In genomic region chr2:18445809-18446208, GRCm38 (mm10) we compare ENCODE assay signal across 23 mouse cellular contexts. TPM values are rescaled to one million over a fixed set of nuclear protein-coding genes. Genes with fewer than 3 reads are reported as not detected.
DNase-seq lines count a peak whose midpoint lies in the region; ATAC-seq lines count a peak whose summit lies in the region.
"Had no signal": no experiment of that assay in that cellular context is flagged by ENCODE, and none has a peak within 500 bp of the region (broad histone marks: within the 10 kb centered on the region; RNA-seq: fewer than 3 reads in every experiment).

No protein-coding gene starts in this region.

- H3K4me3 ChIP-seq in forebrain, embryonic 14.5 days (ENCODE audit: low read depth, low read length): no peak overlapping the region
- no peak overlapping the region for H3K4me3 ChIP-seq in forebrain, embryonic 16.5 days (replicated peaks; ENCODE audit: low read length)
- no peak overlapping the region for H3K4me3 ChIP-seq in midbrain, embryonic 11.5 days (ENCODE audit: low read depth, low read length)
- no peak overlapping the region for H3K4me3 ChIP-seq in midbrain, embryonic 13.5 days (replicated peaks)
- H3K4me3 ChIP-seq in midbrain, embryonic 16.5 days (ENCODE audit: low read depth, low read length): no peak overlapping the region
- H3K4me3 ChIP-seq in kidney, embryonic 16.5 days (ENCODE audit: low read length): no peak overlapping the region
- H3K4me3 ChIP-seq: embryonic facial prominence, embryonic 12.5 days; heart, embryonic 10.5 days; hindbrain, embryonic 13.5 days had no signal

- no peaks in the 10 kb centered on the region for H3K9me3 ChIP-seq in forebrain, embryonic 14.5 days (replicated peaks; ENCODE audit: control insufficient read depth, low read length)
- no peaks in the 10 kb centered on the region for H3K9me3 ChIP-seq in forebrain, embryonic 16.5 days (ENCODE audit: control insufficient read depth, low read length)
- H3K9me3 ChIP-seq in midbrain, embryonic 11.5 days (ENCODE audit: control insufficient read depth, low read length): no peaks in the 10 kb centered on the region
- H3K9me3 ChIP-seq in midbrain, embryonic 13.5 days: no peaks in the 10 kb centered on the region
- no peaks in the 10 kb centered on the region for H3K9me3 ChIP-seq in midbrain, embryonic 16.5 days (replicated peaks; ENCODE audit: control insufficient read depth, low read length, poor library complexity, severe bottlenecking)
- H3K9me3 ChIP-seq in kidney, embryonic 16.5 days (ENCODE audit: low read length): no peaks in the 10 kb centered on the region
- H3K9me3 ChIP-seq: embryonic facial prominence, embryonic 12.5 days; G1E; heart, embryonic 10.5 days; hindbrain, embryonic 13.5 days had no signal

- H3K4me1 ChIP-seq in forebrain, embryonic 14.5 days (ENCODE audit: control insufficient read depth, insufficient read depth, low read length): no peaks in the 10 kb centered on the region
- H3K4me1 ChIP-seq in forebrain, embryonic 16.5 days (replicated peaks; ENCODE audit: control insufficient read depth, insufficient read depth, low read length): no peaks in the 10 kb centered on the region
- H3K4me1 ChIP-seq in midbrain, embryonic 11.5 days (ENCODE audit: control insufficient read depth, insufficient read depth, low read length): no peaks in the 10 kb centered on the region
- no peaks in the 10 kb centered on the region for H3K4me1 ChIP-seq in midbrain, embryonic 13.5 days (replicated peaks)
- H3K4me1 ChIP-seq in midbrain, embryonic 16.5 days (ENCODE audit: control insufficient read depth, insufficient read depth, low read length): no peaks in the 10 kb centered on the region
- peaks cover 8% of the 10 kb centered on the region for H3K4me1 ChIP-seq in kidney, embryonic 16.5 days (ENCODE audit: insufficient read depth, low read length)
- H3K4me1 ChIP-seq: heart, embryonic 10.5 days; hindbrain, embryonic 13.5 days had no signal

- no peak overlapping the region for H3K9ac ChIP-seq in forebrain, embryonic 14.5 days (ENCODE audit: low read length)
- H3K9ac ChIP-seq in forebrain, embryonic 16.5 days (replicated peaks; ENCODE audit: low read depth, low read length): no peak overlapping the region
- H3K9ac ChIP-seq in midbrain, embryonic 11.5 days (ENCODE audit: low read length): no peak overlapping the region
- no peak overlapping the region for H3K9ac ChIP-seq in midbrain, embryonic 13.5 days (replicated peaks)
- H3K9ac ChIP-seq in midbrain, embryonic 16.5 days (ENCODE audit: low read depth, low read length): no peak overlapping the region
- H3K9ac ChIP-seq in kidney, embryonic 16.5 days (replicated peaks; ENCODE audit: low read length): no peak overlapping the region
- H3K9ac ChIP-seq: embryonic facial prominence, embryonic 12.5 days; hindbrain, embryonic 13.5 days had no signal

- H3K27ac ChIP-seq in forebrain, embryonic 14.5 days (ENCODE audit: low read depth, low read length): no peak overlapping the region
- H3K27ac ChIP-seq in forebrain, embryonic 16.5 days (ENCODE audit: low read length): no peak overlapping the region
- no peak overlapping the region for H3K27ac ChIP-seq in midbrain, embryonic 11.5 days (ENCODE audit: low read depth, low read length)
- H3K27ac ChIP-seq in midbrain, embryonic 13.5 days: no peak overlapping the region
- no peak overlapping the region for H3K27ac ChIP-seq in midbrain, embryonic 16.5 days (ENCODE audit: low read length)
- H3K27ac ChIP-seq in kidney, embryonic 16.5 days (ENCODE audit: low read length): no peak overlapping the region
- H3K27ac ChIP-seq: embryonic facial prominence, embryonic 12.5 days; heart, embryonic 10.5 days; hindbrain, embryonic 13.5 days had no signal

- H3K36me3 ChIP-seq in forebrain, embryonic 14.5 days (ENCODE audit: control insufficient read depth, insufficient read depth, low read length): no peaks in the 10 kb centered on the region
- H3K36me3 ChIP-seq in forebrain, embryonic 16.5 days (ENCODE audit: control insufficient read depth, insufficient read depth): no peaks in the 10 kb centered on the region
- H3K36me3 ChIP-seq in midbrain, embryonic 11.5 days (ENCODE audit: control insufficient read depth, insufficient read depth, low read length): no peaks in the 10 kb centered on the region
- H3K36me3 ChIP-seq in midbrain, embryonic 13.5 days: no peaks in the 10 kb centered on the region
- H3K36me3 ChIP-seq in midbrain, embryonic 16.5 days (ENCODE audit: control insufficient read depth, insufficient read depth, low read length): no peaks in the 10 kb centered on the region
- H3K36me3 ChIP-seq in kidney, embryonic 16.5 days (ENCODE audit: insufficient read depth, low read length): no peaks in the 10 kb centered on the region
- H3K36me3 ChIP-seq: embryonic facial prominence, embryonic 12.5 days; G1E; heart, embryonic 10.5 days; hindbrain, embryonic 13.5 days had no signal

- 41% methylated on average over 1 of the region's 1 CpGs for WGBS in forebrain, embryonic 14.5 days
- 17% methylated on average over 1 of the region's 1 CpGs for WGBS in forebrain, embryonic 16.5 days
- WGBS in midbrain, embryonic 11.5 days: 42% methylated on average over 1 of the region's 1 CpGs
- WGBS in midbrain, embryonic 13.5 days: 15% methylated on average over 1 of the region's 1 CpGs
- WGBS in midbrain, embryonic 16.5 days: 2% methylated on average over 1 of the region's 1 CpGs
- 64% methylated on average over 1 of the region's 1 CpGs for WGBS in kidney, embryonic 16.5 days

- no peaks in the 10 kb centered on the region for H3K27me3 ChIP-seq in forebrain, embryonic 14.5 days (replicated peaks; ENCODE audit: control insufficient read depth, insufficient read depth, low read length)
- no peaks in the 10 kb centered on the region for H3K27me3 ChIP-seq in forebrain, embryonic 16.5 days (replicated peaks; ENCODE audit: control insufficient read depth, insufficient read depth, low read length)
- H3K27me3 ChIP-seq in midbrain, embryonic 11.5 days (ENCODE audit: control insufficient read depth, insufficient read depth, low read length): no peaks in the 10 kb centered on the region
- H3K27me3 ChIP-seq in midbrain, embryonic 13.5 days: no peaks in the 10 kb centered on the region
- H3K27me3 ChIP-seq in midbrain, embryonic 16.5 days (ENCODE audit: control insufficient read depth, insufficient read depth, low read depth, low read length): no peaks in the 10 kb centered on the region
- H3K27me3 ChIP-seq in kidney, embryonic 16.5 days (ENCODE audit: insufficient read depth, low read length): no peaks in the 10 kb centered on the region
- H3K27me3 ChIP-seq: embryonic facial prominence, embryonic 12.5 days; hindbrain, embryonic 13.5 days had no signal

- peak; percentile 30 for DNase-seq in forebrain, embryonic 14.5 days (ENCODE audit: low spot score)
- DNase-seq in midbrain, embryonic 11.5 days (ENCODE audit: low spot score, missing footprints): peak; percentile 83
- DNase-seq in ovary, postnatal 10 days (ENCODE audit: low spot score): no peak
- DNase-seq: adrenal gland, adult 8-10 months; B cell, adult 2 months; cerebellum, adult 11 months; cerebellum, adult 8-10 months; cerebellum, postnatal 14 days; embryo, embryonic 11 days; heart, adult 18-20 months; heart, postnatal 10 days; heart, postnatal 4 days had no signal

- H3K4me2 ChIP-seq in forebrain, embryonic 14.5 days (ENCODE audit: low read length): no peak overlapping the region
- no peak overlapping the region for H3K4me2 ChIP-seq in forebrain, embryonic 16.5 days (ENCODE audit: low read length)
- H3K4me2 ChIP-seq in midbrain, embryonic 11.5 days: no peak overlapping the region
- H3K4me2 ChIP-seq in midbrain, embryonic 13.5 days (replicated peaks): no peak overlapping the region
- no peak overlapping the region for H3K4me2 ChIP-seq in midbrain, embryonic 16.5 days (ENCODE audit: low read length)
- H3K4me2 ChIP-seq in kidney, embryonic 16.5 days (replicated peaks; ENCODE audit: low read depth, low read length): no peak overlapping the region
- H3K4me2 ChIP-seq: embryonic facial prominence, embryonic 12.5 days; hindbrain, embryonic 13.5 days had no signal

- no peak for ATAC-seq in forebrain, embryonic 14.5 days
- no peak for ATAC-seq in forebrain, embryonic 16.5 days
- ATAC-seq in midbrain, embryonic 11.5 days (ENCODE audit: low FRiP score): no peak
- no peak for ATAC-seq in midbrain, embryonic 13.5 days
- 0 out of 2 replicates have a peak, but pooled peaks have one; percentile 76 for ATAC-seq in midbrain, embryonic 16.5 days
- ATAC-seq in kidney, embryonic 16.5 days (ENCODE audit: low FRiP score, low TSS enrichment): no peak
- ATAC-seq: CD4-positive, CD25-positive, alpha-beta regulatory T cell, adult 4 months; inflammation-experienced regulatory T-cells, adult 6 months; intestine, postnatal 0 days had no signal

RNA-seq across cellular contexts. Expression of gene Dnajc1, which starts 53.2 kb away (rescaled TPM):
- 16.5 and 19.7 TPM in 2 replicates for polyA plus RNA-seq in forebrain, embryonic 14.5 days (2014; fragmentation: Nextera tagmentation; extraction: Ambion mirVana)
- polyA plus RNA-seq in forebrain, embryonic 16.5 days (2015; fragmentation: Nextera tagmentation; extraction: Ambion mirVana): 27.4 and 28.5 TPM in 2 replicates
- 26.4 and 32.7 TPM in 2 replicates for polyA plus RNA-seq in midbrain, embryonic 11.5 days (2014; fragmentation: Nextera tagmentation; extraction: Ambion mirVana)
- 21.6 and 24.1 TPM in 2 replicates for polyA plus RNA-seq in midbrain, embryonic 13.5 days (2015; fragmentation: Nextera tagmentation; extraction: Ambion mirVana)
- polyA plus RNA-seq in midbrain, embryonic 16.5 days (2015; fragmentation: Nextera tagmentation; extraction: Ambion mirVana): 20.9 and 24.5 TPM in 2 replicates
- polyA plus RNA-seq in kidney, embryonic 16.5 days (2015; fragmentation: Nextera tagmentation; extraction: Ambion mirVana): 34.8 and 37.2 TPM in 2 replicates
